Mouse (Mus musculus) fibroblast of lung, adult 2 months (primary cell): Measurements from ENCODE around the gene Kel.

Experiments
- DNase-seq: peaks from one replicate; pipeline ENCODE4 v3.0.0-alpha.2; 2011; ENCODE audit warnings: low read depth

Gene Kel

GRCm38 (mm10) chr6:41704123-41704522, at the start of gene Kel:
Gene Kel (minus strand): TSS chr6:41704339.
- DNase-seq, result no peak

GRCm38 (mm10) chr6:41744664-41745392, 40.7 kb upstream of the Kel start:
- no peak for DNase-seq

GRCm38 (mm10) chr6:41741101-41741500, 37.0 kb upstream of the Kel start:
- no peak for DNase-seq

- DNase-seq, result no peak
These were observed 30.8 kb upstream of the Kel start for GRCm38 (mm10) chr6:41734719-41735470.

- DNase-seq, result no peak
These were observed 24.0 kb upstream of the Kel start for GRCm38 (mm10) chr6:41727989-41728609.

GRCm38 (mm10) chr6:41721430-41721829, 17.3 kb upstream of the Kel start:
- DNase-seq, result no peak

GRCm38 (mm10) chr6:41710281-41710680, 6.1 kb upstream of the Kel start:
- no peak for DNase-seq

GRCm38 (mm10) chr6:41706275-41706674, 2.1 kb upstream of the Kel start:
- DNase-seq, result no peak

GRCm38 (mm10) chr6:41702928-41703327, 1.2 kb downstream of the Kel start:
- DNase-seq, result no peak

GRCm38 (mm10) chr6:41701245-41701644, 2.9 kb downstream of the Kel start:
- no peak for DNase-seq

GRCm38 (mm10) chr6:41694407-41694806, 9.7 kb downstream of the Kel start:
- DNase-seq, result no peak

- no peak for DNase-seq
These were observed 11.9 kb downstream of the Kel start for GRCm38 (mm10) chr6:41692200-41692599.

- DNase-seq, result no peak
These were observed 18.5 kb downstream of the Kel start for GRCm38 (mm10) chr6:41685596-41685995.

- DNase-seq, result no peak
These were observed 19.2 kb downstream of the Kel start for GRCm38 (mm10) chr6:41684911-41685310.

GRCm38 (mm10) chr6:41684131-41684530, 20.0 kb downstream of the Kel start, which contains the start of gene Llcfc1:
Gene Llcfc1 (plus strand): TSS chr6:41684431.
- DNase-seq, result no peak

GRCm38 (mm10) chr6:41681656-41682055, 22.5 kb downstream of the Kel start:
- no peak for DNase-seq

- DNase-seq, result no peak
These were observed 23.5 kb downstream of the Kel start, which contains the start of gene Trpv5 for GRCm38 (mm10) chr6:41680669-41681068. Gene Trpv5 (minus strand): TSS chr6:41680769.

GRCm38 (mm10) chr6:41676530-41676929, 27.6 kb downstream of the Kel start:
- no peak for DNase-seq

- DNase-seq, result no peak
These were observed 41.8 kb downstream of the Kel start for GRCm38 (mm10) chr6:41662320-41662719.

GRCm38 (mm10) chr6:41658487-41658886, 45.7 kb downstream of the Kel start:
- DNase-seq, result no peak

- DNase-seq, result no peak
These were observed 49.5 kb downstream of the Kel start for GRCm38 (mm10) chr6:41654648-41655047.

- DNase-seq, result no peak
These were observed 51.0 kb downstream of the Kel start for GRCm38 (mm10) chr6:41653173-41653572.

- DNase-seq, result no peak
These were observed 57.5 kb downstream of the Kel start for GRCm38 (mm10) chr6:41646672-41647071.
